Mouse (Mus musculus): ENCODE measurements at regions not wholly inside any gene's neighbourhood (a gene's known extent, or its start where the extent isn't known, plus 50 kb on each side); places are given as distances from the start of the nearest gene placed in this dataset.

DNA sequence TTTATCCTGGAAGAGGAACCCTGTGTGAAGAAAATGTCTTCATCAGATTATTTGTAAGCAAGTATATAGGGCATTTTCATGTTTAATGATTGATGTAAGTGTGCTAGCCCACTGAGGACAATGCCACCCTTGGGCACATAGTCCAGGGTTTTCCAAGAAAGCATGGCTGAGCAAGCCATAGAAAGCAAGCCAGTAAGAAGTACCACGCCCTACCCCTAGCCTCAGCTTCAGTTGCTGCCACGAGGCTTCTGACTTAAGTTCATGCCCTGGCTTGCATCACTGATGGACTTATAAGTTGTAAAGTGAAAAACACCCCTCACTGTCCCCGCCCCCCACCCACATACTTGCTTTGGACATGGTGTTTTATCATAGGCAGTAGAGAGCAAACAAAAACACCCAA lies 342.0 kb downstream of the Ptprc start:
- Histone ChIP-seq H3K27me3 (replicated peaks; ENCODE audit: control insufficient read depth, insufficient read depth, low read length) (no peaks in the 10 kb centered on the region), H3K36me3 (ENCODE audit: control insufficient read depth, insufficient read depth, low read length) (no peaks in the 10 kb centered on the region), H3K27ac (ENCODE audit: low read depth, low read length) (no peak overlapping the region), H3K9me3 (ENCODE audit: control insufficient read depth, low read length) (no peaks in the 10 kb centered on the region), H3K4me1 (replicated peaks; ENCODE audit: control insufficient read depth, insufficient read depth, low read length) (no peaks in the 10 kb centered on the region), H3K9ac (ENCODE audit: low read depth, low read length) (no peak overlapping the region), H3K4me3 (ENCODE audit: low read depth, low read length) (no peak overlapping the region), H3K4me2 (no peak overlapping the region)
- WGBS, result 75% methylated on average over 3 of the region's 3 CpGs
- DNase-seq (ENCODE audit: low spot score), result no peak
- no peak for ATAC-seq (replicated peaks; ENCODE audit: low FRiP score)

DNA sequence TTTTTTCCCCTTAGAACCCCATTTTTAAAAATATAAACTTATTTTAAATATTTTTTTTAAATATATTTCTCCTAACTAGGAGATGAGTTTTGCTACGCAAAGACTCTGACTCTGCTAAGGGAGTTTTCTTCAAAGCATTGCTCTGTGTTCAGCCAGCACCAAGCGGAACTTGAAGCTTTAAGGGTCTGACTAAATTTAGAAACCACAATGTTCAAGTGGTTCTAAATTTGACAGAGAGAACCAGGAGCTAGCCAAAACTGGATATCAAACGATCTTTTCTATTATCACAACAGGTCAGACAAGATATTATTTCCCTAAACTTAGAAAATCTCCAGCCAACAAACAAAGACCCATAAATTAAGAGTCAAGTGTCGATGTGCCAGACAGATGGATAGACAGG lies 344.2 kb downstream of the Ptprc start:
- ATAC-seq (replicated peaks; ENCODE audit: low FRiP score) (no peak), DNase-seq (ENCODE audit: low spot score) (no peak)
- 52% methylated on average over 4 of the region's 4 CpGs for WGBS
- Histone ChIP-seq H3K9me3 (ENCODE audit: control insufficient read depth, low read length) (no peaks in the 10 kb centered on the region), H3K36me3 (ENCODE audit: control insufficient read depth, insufficient read depth, low read length) (no peaks in the 10 kb centered on the region), H3K9ac (ENCODE audit: low read depth, low read length) (no peak overlapping the region), H3K27me3 (replicated peaks; ENCODE audit: control insufficient read depth, insufficient read depth, low read length) (no peaks in the 10 kb centered on the region), H3K27ac (ENCODE audit: low read depth, low read length) (no peak overlapping the region), H3K4me2 (no peak overlapping the region), H3K4me1 (replicated peaks; ENCODE audit: control insufficient read depth, insufficient read depth, low read length) (no peaks in the 10 kb centered on the region), H3K4me3 (ENCODE audit: low read depth, low read length) (no peak overlapping the region)

DNA sequence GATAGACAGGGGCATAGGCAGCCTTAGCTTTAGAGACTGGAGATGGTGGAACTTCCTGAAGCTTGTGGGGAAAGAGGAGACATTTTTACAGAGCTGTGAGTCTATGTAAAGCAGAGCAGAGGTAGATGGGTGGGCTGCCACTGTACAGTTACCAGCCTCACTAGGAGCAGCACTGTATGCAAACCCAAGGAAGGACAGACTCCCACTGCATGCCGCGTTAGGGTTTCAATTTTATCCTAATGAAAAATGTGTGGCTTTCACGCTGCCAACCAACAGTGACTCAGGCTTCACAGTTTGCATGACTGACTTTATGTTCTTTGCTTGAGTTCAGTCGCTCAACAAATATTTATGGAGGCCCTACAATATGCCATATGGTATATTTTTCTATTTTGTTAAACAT lies 348.1 kb downstream of the Ptprc start:
- Histone ChIP-seq H3K4me2 (no peak overlapping the region), H3K4me3 (ENCODE audit: low read depth, low read length) (no peak overlapping the region), H3K9me3 (ENCODE audit: control insufficient read depth, low read length) (no peaks in the 10 kb centered on the region), H3K36me3 (ENCODE audit: control insufficient read depth, insufficient read depth, low read length) (no peaks in the 10 kb centered on the region), H3K9ac (ENCODE audit: low read depth, low read length) (no peak overlapping the region), H3K27me3 (replicated peaks; ENCODE audit: control insufficient read depth, insufficient read depth, low read length) (no peaks in the 10 kb centered on the region), H3K4me1 (replicated peaks; ENCODE audit: control insufficient read depth, insufficient read depth, low read length) (no peaks in the 10 kb centered on the region), H3K27ac (ENCODE audit: low read depth, low read length) (no peak overlapping the region)
- DNase-seq (ENCODE audit: low spot score) (no peak), ATAC-seq (replicated peaks; ENCODE audit: low FRiP score) (no peak)
- WGBS, result 90% methylated on average over 4 of the region's 4 CpGs

DNA sequence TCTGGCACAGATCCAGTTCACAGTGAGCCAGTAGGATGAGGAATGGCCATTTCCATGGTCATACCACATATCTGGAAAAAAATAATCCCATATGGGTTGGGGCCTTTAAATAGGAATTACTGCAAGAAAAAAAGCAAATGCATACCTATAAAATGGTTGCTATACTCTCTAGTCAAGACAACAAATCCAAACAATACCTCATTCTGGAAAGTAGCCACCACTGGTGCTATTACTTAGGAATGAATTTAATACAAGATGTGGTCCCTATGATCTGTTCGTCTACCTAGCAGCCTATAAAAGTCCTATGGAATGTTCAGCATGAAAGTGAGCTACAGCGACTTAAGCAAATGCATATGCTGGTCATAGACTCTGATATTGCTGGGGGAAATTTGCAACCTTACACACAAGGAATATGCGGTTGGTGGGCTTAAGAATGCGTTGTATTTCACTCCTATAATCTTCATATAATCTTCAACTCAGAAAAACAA lies 360.1 kb downstream of the Ptprc start:
- H3K27me3 ChIP-seq (replicated peaks; ENCODE audit: control insufficient read depth, insufficient read depth, low read length), result no peaks in the 10 kb centered on the region
- DNase-seq (ENCODE audit: low spot score) (no peak), ATAC-seq (replicated peaks; ENCODE audit: low FRiP score) (no peak)
- WGBS, result 83% methylated on average over 4 of the region's 4 CpGs
- no peak overlapping the region for H3K9ac ChIP-seq (ENCODE audit: low read depth, low read length)
- H3K36me3 ChIP-seq (ENCODE audit: control insufficient read depth, insufficient read depth, low read length), result no peaks in the 10 kb centered on the region
- no peak overlapping the region for H3K4me2 ChIP-seq
- H3K9me3 ChIP-seq (ENCODE audit: control insufficient read depth, low read length), result no peaks in the 10 kb centered on the region
- H3K27ac ChIP-seq (ENCODE audit: low read depth, low read length), result no peak overlapping the region
- no peaks in the 10 kb centered on the region for H3K4me1 ChIP-seq (replicated peaks; ENCODE audit: control insufficient read depth, insufficient read depth, low read length)
- no peak overlapping the region for H3K4me3 ChIP-seq (ENCODE audit: low read depth, low read length)

DNA sequence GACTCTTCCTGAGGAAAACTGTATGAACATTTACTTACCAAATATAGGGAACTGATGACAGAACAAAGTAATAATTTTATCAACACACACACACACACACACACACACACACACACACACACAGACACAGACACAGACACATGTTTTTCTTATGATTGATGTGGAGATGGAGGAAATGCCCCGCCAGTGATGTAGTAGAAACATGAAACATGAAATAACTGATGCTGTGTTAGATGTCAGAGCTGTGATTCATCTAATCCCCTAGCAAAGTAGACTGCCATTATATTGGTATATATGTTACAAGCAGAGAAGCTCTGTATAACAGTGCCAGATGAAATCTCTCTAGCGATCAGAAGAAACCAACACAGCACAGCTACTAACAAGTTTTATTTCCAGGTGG lies 361.0 kb downstream of the Ptprc start:
- WGBS, result 79% methylated on average over 2 of the region's 2 CpGs
- Histone ChIP-seq H3K9me3 (ENCODE audit: control insufficient read depth, low read length) (no peaks in the 10 kb centered on the region), H3K4me1 (replicated peaks; ENCODE audit: control insufficient read depth, insufficient read depth, low read length) (no peaks in the 10 kb centered on the region), H3K36me3 (ENCODE audit: control insufficient read depth, insufficient read depth, low read length) (no peaks in the 10 kb centered on the region), H3K4me2 (no peak overlapping the region), H3K27me3 (replicated peaks; ENCODE audit: control insufficient read depth, insufficient read depth, low read length) (no peaks in the 10 kb centered on the region), H3K27ac (ENCODE audit: low read depth, low read length) (no peak overlapping the region), H3K4me3 (ENCODE audit: low read depth, low read length) (no peak overlapping the region), H3K9ac (ENCODE audit: low read depth, low read length) (no peak overlapping the region)
- ATAC-seq (replicated peaks; ENCODE audit: low FRiP score) (no peak), DNase-seq (ENCODE audit: low spot score) (no peak)

DNA sequence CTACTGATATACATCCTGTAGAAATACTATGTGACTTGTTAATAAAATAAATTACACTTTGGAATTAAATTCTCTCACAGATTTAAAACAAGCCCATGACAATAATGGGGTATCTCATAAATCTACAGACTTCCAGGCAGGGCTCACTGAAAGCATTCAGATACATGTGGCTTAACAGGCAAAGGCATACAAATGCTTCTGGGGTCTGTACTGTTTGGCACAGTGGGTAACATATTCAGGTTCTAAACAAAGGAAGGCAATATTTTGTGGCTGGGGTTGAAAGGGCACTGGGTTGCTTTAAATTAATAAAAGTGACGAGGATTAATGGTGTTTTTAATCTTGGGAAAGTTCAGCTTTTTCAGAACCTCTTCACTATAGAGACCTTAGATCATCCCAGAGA lies 361.8 kb downstream of the Ptprc start:
- Histone ChIP-seq H3K4me2 (no peak overlapping the region), H3K9me3 (ENCODE audit: control insufficient read depth, low read length) (no peaks in the 10 kb centered on the region), H3K27ac (ENCODE audit: low read depth, low read length) (no peak overlapping the region), H3K4me3 (ENCODE audit: low read depth, low read length) (no peak overlapping the region), H3K4me1 (replicated peaks; ENCODE audit: control insufficient read depth, insufficient read depth, low read length) (no peaks in the 10 kb centered on the region), H3K27me3 (replicated peaks; ENCODE audit: control insufficient read depth, insufficient read depth, low read length) (no peaks in the 10 kb centered on the region), H3K36me3 (ENCODE audit: control insufficient read depth, insufficient read depth, low read length) (no peaks in the 10 kb centered on the region), H3K9ac (ENCODE audit: low read depth, low read length) (no peak overlapping the region)
- WGBS, result 90% methylated on average over 1 of the region's 1 CpGs
- ATAC-seq (replicated peaks; ENCODE audit: low FRiP score) (no peak), DNase-seq (ENCODE audit: low spot score) (no peak)

DNA sequence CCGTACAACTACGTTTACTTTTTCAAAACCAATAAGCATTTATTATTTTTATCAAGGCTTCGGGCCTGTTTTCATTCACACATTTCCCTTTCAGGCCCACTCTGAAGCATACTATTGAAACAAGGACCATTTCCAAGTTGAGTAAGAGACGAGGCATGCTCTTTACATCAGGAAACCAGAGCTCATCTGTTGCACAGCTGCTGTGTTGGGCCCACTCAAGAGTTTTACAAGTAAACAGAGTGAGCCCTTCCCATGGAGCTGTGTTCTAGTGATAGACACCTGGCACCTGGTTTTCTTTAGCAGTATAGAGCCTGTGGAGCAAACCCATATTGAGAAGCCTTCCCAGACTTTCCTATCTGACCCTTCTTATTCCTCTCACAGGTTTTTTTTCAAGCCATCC lies 363.5 kb downstream of the Ptprc start:
- ATAC-seq (replicated peaks; ENCODE audit: low FRiP score) (no peak), DNase-seq (ENCODE audit: low spot score) (no peak)
- no peak overlapping the region for H3K9ac ChIP-seq (ENCODE audit: low read depth, low read length)
- no peak overlapping the region for H3K4me3 ChIP-seq (ENCODE audit: low read depth, low read length)
- no peaks in the 10 kb centered on the region for H3K9me3 ChIP-seq (ENCODE audit: control insufficient read depth, low read length)
- H3K27ac ChIP-seq (ENCODE audit: low read depth, low read length), result no peak overlapping the region
- H3K4me1 ChIP-seq (replicated peaks; ENCODE audit: control insufficient read depth, insufficient read depth, low read length), result no peaks in the 10 kb centered on the region
- H3K27me3 ChIP-seq (replicated peaks; ENCODE audit: control insufficient read depth, insufficient read depth, low read length), result no peaks in the 10 kb centered on the region
- WGBS, result 80% methylated on average over 4 of the region's 4 CpGs
- no peaks in the 10 kb centered on the region for H3K36me3 ChIP-seq (ENCODE audit: control insufficient read depth, insufficient read depth, low read length)
- H3K4me2 ChIP-seq, result no peak overlapping the region

DNA sequence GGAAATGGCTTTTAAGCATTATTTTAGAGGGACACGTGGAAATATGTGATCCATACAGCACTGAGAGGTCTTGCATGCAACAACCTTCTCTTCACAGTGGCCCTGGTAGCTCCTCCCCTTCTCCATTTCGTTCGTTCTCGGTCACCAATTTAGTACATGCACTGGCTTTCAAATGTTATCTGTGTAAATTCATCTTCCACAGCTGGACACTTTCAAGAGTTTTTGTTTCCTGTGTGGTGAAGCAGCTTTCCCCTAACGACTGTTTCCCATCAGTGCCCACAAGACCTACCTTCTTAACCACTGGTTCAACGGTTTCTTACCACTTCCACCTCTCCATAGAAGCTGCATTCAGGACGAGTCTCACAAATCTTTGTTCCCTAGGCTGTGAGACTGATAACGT lies 368.8 kb downstream of the Ptprc start:
- Histone ChIP-seq H3K9ac (ENCODE audit: low read depth, low read length) (no peak overlapping the region), H3K4me2 (no peak overlapping the region; the same call in 1 of the 2 replicates), H3K4me1 (replicated peaks; ENCODE audit: control insufficient read depth, insufficient read depth, low read length) (no peaks in the 10 kb centered on the region; the same call in 1 of the 2 replicates), H3K9me3 (ENCODE audit: control insufficient read depth, low read length) (no peaks in the 10 kb centered on the region), H3K27ac (ENCODE audit: low read depth, low read length) (no peak overlapping the region), H3K27me3 (replicated peaks; ENCODE audit: control insufficient read depth, insufficient read depth, low read length) (no peaks in the 10 kb centered on the region), H3K4me3 (ENCODE audit: low read depth, low read length) (no peak overlapping the region), H3K36me3 (ENCODE audit: control insufficient read depth, insufficient read depth, low read length) (no peaks in the 10 kb centered on the region)
- ATAC-seq (replicated peaks; ENCODE audit: low FRiP score) (0 out of 2 replicates have a peak, but pooled peaks have one; percentile 41), DNase-seq (ENCODE audit: low spot score) (no peak)
- 35% methylated on average over 8 of the region's 8 CpGs for WGBS

DNA sequence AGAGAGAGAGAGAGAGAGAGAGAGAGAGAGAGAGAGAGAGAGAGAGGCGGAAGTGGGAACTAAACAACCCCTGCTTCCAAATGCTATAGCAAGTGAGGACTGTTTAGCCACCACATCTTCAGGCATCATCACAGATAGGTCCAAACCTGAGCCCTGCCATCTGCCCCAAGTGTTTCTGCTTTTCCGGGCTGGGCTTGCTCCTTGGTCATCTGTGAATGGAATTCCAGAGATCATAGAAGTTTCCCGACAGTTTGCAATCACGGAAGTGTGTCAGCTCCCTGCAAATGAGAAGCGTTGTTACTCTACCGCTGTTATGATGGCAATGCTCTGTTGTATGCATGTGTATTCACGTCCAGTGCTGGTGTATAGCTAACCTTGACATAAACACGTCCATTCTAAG lies 369.3 kb downstream of the Ptprc start:
- ATAC-seq (replicated peaks; ENCODE audit: low FRiP score), result no peak
- Histone ChIP-seq H3K27ac (ENCODE audit: low read depth, low read length) (no peak overlapping the region), H3K9me3 (ENCODE audit: control insufficient read depth, low read length) (no peaks in the 10 kb centered on the region), H3K27me3 (replicated peaks; ENCODE audit: control insufficient read depth, insufficient read depth, low read length) (no peaks in the 10 kb centered on the region), H3K4me2 (no peak overlapping the region), H3K36me3 (ENCODE audit: control insufficient read depth, insufficient read depth, low read length) (no peaks in the 10 kb centered on the region), H3K4me1 (replicated peaks; ENCODE audit: control insufficient read depth, insufficient read depth, low read length) (no peaks in the 10 kb centered on the region; the same call in 1 of the 2 replicates), H3K9ac (ENCODE audit: low read depth, low read length) (no peak overlapping the region), H3K4me3 (ENCODE audit: low read depth, low read length) (no peak overlapping the region)
- WGBS, result 66% methylated on average over 8 of the region's 8 CpGs
- no peak for DNase-seq (ENCODE audit: low spot score)
